Mouse (Mus musculus): ENCODE data around the gene Tril. TPM values are rescaled to one million over a fixed set of nuclear protein-coding genes. Genes with fewer than 3 reads are reported as not detected.

Gene Tril
- total RNA-seq, 2 experiments from 2014 or later, result not detected

DNA sequence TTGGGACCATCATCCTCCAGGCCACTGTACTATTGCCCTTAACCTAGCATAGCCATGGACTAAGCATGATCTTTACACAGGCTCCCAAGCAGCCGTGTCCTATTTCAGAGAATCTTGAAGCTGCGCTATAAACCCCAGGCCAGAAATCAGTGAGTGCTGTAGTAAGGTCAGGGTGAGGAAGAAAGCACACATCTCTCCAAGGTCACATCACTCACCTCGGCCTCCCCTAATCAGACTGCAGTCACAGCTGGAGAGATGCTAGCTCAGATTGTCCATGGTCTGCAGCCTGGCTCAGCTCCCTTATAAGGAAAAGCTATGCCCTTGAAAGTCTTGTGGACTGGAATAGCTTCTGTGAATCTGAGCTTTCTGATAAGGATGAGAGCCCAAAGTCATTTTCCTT, 13.4 kb downstream of the Tril start:
- no peak for ATAC-seq (replicated peaks; ENCODE audit: low FRiP score, poor library complexity, severe bottlenecking)

DNA sequence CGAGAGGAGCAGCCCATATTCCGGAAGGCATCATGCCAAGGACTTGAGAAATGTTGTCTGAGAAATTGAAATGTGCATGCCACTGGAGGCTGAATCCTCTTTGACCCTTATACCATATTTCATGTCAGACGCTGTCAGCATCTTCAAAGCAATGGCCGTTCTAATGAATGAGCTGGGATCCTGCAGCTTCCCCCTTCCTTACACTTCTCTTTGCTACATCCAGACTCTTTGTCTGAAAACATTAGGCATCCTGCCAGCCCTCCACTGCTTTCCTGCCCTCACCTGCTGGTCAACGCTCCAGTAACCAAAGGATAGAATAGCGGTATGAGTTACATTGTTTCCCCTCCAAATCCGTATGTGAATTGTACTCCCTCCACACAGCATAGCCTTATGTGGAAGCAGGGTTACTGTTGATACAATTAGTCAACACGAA, 14.0 kb downstream of the Tril start:
- no peak for ATAC-seq (replicated peaks; ENCODE audit: low FRiP score, poor library complexity, severe bottlenecking)

DNA sequence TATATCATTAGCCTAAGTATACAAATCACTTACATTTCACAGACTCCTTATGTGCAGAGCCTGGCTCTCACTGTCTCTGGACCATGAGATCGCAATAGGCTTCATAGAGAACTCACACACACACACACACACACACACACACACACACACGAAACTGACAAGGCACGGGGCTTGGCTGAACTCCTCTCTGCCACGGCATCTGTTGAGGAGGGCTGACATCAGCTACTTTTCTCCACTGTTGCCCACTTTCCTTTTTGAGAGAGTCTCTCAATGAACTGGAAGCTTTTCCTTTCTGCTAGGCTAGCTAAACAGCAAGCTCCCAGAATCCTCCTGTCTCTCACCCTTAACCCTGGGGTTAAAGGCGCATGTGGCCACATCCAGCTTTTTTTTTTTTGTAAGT, 14.6 kb downstream of the Tril start:
- no peak for ATAC-seq (replicated peaks; ENCODE audit: low FRiP score, poor library complexity, severe bottlenecking)

DNA sequence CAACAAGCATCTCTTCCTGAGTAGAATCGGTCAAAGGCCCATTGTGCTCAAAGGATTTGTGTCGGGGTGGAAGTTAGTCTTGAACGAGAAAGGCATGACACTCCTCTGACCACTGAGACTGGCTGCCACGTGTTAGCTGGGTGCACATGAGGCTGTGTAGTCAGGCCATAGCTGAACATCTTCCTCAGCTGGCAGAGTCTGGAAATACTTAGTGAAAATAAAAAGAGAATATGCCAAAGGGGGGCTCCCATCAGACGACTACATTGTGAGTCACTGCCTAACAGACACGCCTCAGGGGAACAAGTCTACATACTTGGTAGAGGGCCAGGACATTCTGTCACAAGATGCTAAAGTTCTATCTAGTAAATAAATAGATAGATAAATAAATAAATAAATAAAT, 16.5 kb downstream of the Tril start:
- no peak for ATAC-seq (replicated peaks; ENCODE audit: low FRiP score, poor library complexity, severe bottlenecking)

DNA sequence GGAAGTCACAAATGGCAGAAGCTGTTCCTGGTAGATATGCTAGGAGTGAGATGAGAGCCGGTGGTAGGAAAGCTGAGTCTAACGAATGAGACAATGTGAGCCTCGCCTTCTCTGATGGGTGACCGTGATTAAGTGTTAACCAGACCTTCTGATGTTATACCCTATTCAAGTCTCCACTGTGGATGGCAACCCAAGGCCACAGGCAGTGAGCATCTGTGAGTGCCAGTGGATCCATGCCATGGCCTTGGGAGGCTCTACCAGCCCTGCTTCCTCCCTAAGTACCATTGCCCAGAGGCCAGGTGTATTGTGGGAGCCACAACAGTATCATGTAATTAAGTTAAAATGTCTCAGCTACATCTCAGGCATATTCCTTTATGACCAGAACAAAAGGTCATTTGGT, 17.1 kb downstream of the Tril start:
- ATAC-seq (replicated peaks; ENCODE audit: low FRiP score, poor library complexity, severe bottlenecking), result no peak

DNA sequence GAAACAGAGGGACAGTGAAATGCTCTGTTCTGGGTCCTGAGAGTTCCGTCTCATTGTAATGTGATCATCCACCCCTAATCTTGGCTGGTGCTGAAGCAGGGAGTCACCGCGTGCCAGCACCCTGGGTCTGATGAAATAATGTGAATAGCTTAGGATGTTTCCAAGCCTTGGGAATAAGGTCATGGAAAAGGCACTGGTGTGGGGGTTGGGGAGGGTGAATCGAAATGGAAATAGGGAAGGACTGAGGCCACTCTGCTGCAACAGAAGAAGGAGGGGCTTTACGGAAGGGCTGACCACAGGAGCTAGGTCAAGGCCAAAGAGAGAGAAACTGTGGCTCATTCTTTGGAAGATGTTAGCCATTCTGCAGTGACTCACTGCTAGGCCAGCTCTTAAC, 18.7 kb downstream of the Tril start:
- ATAC-seq (replicated peaks; ENCODE audit: low FRiP score, poor library complexity, severe bottlenecking), result no peak

DNA sequence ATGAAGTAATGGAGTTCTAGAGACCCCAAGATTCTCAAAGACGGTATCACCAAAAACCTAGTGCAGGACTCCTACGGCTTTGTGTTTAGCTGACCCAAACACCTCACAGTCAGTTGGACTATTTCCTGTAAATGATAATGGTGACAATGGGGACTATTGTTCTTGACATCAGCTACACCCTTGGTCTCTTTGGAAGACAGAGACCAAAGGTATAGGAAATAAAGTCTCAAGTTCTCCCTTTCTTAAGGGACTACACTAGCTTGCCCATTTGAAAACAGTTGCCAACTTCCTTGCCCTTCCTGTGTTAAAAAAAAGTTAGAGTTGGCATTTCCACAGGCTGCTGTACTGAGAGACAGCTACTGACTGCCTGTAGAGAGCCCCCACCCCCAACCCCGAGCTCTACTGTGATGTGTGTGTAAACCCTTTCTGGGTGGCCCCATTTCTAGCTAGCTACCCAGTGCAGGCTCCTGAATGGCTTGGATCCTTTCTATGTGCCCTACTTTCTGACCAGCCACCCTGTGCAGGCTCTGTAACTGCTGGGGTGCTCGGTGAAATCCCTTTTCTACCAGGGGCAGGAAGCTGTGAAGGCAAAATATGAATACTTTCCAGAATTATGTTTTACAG, 19.2 kb downstream of the Tril start:
- no peak for ATAC-seq (replicated peaks; ENCODE audit: low FRiP score, poor library complexity, severe bottlenecking)

DNA sequence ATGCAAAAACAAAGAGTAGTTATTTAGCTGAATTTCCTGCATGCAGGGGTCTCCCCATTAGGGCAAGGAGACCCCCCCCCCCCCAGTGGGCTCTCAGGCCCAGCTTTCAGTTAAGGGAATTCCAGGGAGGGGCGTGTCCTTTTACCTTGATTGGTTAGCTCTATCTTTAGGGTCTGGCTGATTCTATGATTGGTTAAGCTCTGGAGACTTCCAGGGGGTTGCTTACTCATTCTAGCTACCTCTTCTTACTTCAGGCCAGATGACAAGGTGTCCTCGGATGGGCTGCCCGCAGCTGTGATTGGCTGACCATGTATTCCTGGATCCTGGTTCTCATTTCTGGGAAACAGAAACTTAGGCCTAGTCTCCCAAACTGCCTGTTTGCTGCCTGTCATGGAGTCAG, 21.8 kb downstream of the Tril start:
- ATAC-seq (replicated peaks; ENCODE audit: low FRiP score, poor library complexity, severe bottlenecking), result no peak

DNA sequence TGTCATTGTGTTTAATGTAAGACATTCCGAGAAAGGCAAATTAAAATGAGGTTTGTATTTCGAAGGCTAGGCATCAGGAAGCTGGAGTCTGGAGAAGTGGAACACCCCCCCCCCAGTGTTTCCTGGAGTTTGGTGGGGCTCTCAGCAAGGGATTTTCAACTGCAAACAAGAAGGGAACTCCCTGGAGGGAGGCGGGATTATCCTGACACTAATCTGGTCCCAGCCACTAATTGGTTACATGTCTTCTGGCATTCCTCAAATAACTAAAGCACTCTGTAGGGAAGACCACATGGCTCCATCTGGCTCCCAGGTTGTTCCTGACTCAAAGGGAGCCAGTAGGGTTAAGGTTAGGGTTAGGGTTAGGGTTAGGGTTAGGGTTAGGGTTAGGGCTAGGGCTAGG, 23.8 kb downstream of the Tril start:
- no peak for ATAC-seq (replicated peaks; ENCODE audit: low FRiP score, poor library complexity, severe bottlenecking)

DNA sequence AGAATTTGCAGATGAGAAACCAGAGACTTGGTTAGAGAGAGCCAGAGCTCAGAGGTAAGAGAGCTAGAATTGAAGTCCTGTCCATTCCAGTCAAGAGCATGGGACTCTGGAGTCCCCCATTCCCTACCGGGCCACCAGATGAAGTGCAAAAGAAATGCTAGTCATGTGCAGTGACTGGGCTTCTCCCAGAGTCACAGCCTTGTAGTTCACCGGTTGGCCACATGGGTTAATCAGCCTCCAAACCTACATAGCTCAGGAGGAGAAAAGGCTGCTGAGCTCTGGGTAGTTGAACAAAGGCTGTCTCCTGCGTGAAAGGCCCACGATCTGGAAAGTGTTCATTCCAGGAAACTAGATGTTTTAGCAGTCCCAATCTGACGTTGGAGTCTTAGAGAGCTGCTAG, 24.8 kb downstream of the Tril start:
- no peak for ATAC-seq (replicated peaks; ENCODE audit: low FRiP score, poor library complexity, severe bottlenecking)

DNA sequence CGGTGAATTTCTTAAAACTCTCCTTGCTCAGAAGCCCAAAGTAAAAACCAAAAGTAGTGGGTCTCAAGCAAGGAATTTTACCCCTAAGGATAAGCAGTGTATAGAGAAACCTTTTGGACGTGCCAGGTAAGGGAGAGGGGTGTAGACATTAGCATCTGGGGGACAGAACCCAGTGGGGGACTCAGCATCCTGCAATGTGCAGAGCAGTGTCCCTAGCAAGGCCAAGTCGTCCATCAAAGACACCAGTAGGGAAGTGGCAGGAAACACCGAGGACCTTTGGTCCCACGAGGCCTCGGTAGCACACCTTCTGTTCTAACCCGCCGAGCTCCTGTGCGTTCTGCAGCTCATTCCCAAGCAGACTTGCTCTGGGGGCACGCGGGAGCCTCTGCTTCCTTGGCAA, 25.6 kb downstream of the Tril start:
- ATAC-seq (replicated peaks; ENCODE audit: low FRiP score, poor library complexity, severe bottlenecking), result no peak

DNA sequence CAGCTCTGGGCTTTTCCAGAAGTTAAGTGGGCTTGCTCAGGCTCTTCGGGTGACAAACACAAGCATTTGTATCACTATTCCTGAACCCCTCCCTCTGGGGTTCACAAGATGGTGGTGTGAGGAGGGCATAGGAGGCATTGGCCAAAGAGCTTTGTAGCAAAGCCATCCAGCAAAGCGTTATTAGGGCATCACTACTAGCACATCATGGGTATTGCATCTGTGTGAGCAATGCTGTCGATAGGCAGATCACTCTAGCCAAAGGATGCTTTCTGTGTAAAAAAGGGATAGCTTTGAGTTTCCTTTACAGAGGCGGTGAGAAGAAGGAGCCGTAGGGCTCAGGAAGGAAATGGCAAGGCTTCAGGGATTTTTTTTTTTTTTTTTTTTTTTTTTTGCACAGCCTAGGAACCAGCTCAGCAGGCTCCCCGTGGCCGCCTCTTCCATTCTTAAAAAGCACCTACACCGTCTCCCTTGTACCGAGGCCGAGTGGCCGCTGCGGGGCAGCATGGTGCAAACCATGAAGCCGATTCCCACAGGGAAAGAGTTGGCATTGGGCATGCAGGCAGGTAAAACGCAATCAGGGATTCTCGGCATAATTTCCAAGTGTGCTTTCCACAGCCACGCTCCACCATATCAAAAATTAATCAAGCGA, 26.2 kb downstream of the Tril start:
- no peak for ATAC-seq (replicated peaks; ENCODE audit: low FRiP score, poor library complexity, severe bottlenecking)

DNA sequence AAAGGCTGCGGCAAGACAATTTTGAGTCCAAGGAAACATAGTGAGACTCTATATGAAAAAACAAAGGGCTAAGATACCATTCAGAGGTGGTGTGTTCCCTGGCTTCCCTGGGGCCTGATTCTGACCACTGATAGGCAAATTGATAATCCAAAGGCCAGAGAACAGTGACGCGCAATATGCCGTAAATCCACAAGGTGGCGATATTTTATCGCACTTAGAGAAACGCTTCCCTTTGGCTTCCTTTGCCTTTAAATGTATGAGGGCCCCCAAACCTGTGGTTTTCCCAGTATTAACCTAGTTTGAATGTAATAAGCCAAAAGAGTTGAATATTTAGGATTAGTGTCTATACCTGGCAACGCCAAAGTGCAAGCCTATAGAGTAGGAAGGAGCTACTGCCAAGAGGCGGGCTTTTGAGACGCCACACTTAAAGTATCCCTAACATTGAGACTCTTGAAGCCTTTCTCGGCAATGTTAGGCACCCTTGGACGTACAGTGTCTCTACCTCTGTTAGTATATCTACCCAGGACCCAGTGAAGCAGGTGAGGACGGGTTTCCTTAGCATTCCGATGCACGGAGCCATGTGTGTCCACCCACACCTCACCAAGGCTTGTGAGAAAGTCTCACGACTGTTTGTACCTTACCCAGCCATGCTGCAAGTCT, 37.6 kb downstream of the Tril start:
- ATAC-seq (replicated peaks; ENCODE audit: low FRiP score, poor library complexity, severe bottlenecking), result no peak

DNA sequence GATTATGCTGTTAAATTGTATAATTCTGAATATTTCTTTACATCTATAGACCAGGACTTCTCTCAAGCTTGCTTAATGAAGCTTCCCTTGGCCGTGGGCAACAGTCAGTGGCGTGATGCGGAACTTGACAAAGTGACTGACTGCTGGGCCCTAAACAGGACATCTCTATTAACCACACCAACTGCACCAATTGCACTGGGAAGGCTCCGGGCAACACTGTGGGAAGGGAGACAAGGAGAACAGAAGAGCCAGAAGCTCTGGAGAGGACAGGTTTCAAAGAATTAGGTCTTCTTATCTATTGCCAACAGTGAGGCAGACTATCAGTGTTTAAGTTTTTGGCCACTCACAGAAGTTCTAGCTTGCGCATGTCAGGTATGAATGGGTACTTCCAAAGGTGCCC, 38.4 kb downstream of the Tril start:
- ATAC-seq (replicated peaks; ENCODE audit: low FRiP score, poor library complexity, severe bottlenecking), result no peak

DNA sequence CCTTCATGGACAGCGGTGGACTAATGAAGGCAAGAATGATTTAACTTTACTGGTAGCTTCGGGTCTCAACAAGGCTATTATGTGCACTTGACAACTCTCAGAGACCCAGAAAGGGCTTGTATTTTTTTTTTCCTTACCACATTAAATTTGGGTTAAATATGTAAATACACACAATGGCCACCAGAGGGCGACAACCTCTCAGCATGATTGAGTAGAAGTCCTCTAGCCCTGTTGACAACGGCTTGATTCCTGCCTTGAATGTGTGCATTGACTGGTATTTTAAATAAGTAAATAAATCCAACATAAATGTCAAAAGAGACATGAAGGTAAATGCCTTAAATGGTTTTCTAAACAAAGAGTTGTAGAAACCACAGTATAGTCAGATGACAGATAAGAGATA, 39.5 kb downstream of the Tril start:
- no peak for ATAC-seq (replicated peaks; ENCODE audit: low FRiP score, poor library complexity, severe bottlenecking)

DNA sequence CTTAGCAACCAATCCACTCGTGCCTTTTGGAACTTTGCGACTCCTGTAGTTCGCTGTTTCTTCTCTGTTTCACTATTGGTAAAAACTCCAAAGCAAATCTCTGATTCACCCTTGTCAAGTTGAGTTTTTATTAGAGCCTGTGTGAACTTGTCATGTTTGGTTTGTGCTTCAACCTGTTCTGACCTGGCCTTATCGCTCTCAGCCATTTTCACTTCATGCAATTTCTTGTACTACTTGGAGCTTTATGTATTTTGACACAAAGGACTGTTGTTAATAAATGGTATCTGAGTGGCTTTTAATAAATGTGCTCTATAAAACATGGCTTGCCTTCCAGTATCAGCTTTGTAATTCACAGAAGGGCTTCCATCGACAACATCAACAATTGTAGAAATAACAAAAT, 40.6 kb downstream of the Tril start:
- ATAC-seq (replicated peaks; ENCODE audit: low FRiP score, poor library complexity, severe bottlenecking), result no peak

DNA sequence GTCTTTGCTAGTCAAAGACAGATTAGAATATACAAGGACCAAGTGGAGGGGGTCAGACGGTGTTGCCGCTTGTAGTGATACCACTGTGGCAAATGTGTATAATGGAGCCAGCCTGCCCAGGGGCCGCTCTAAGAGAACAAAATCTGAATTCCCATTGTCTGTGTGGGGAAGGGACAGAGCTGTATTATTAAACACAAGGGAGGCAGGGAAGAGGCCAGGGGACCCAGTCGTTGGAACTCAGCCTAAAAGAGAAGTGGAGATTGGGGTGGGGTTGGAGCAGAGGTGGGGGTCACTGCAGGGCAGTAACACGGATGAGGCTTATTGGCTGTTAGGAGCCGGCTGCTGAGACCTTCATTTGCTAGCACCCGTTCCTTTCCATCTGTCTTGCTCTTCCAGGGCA, 41.1 kb downstream of the Tril start:
- ATAC-seq (replicated peaks; ENCODE audit: low FRiP score, poor library complexity, severe bottlenecking), result no peak

DNA sequence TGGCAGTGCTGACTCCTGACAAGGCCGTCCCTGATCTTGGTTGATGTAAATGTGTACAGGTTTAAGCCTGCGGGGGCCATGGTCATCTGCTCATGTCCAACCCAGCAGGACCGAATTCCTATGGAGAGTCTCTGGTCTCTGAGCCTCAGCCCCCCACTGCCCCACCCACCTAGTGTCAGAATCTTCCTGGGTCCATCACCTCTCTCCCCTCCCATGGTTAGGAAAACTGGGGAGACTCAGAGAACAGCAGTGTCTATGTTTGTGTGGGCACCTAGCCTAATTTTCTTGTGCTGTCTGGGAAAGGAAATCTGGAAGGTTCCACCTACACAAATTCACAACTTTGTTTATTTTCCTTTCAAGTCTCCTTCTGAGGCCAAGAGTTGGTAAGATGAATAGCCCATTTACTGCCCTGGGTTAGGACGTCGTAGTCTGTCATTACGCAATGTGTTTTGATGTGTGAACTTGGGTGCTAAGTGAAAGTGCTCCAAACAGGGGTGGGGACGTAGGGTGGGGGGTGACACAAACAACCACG, 42.1 kb downstream of the Tril start:
- ATAC-seq (replicated peaks; ENCODE audit: low FRiP score, poor library complexity, severe bottlenecking), result no peak

DNA sequence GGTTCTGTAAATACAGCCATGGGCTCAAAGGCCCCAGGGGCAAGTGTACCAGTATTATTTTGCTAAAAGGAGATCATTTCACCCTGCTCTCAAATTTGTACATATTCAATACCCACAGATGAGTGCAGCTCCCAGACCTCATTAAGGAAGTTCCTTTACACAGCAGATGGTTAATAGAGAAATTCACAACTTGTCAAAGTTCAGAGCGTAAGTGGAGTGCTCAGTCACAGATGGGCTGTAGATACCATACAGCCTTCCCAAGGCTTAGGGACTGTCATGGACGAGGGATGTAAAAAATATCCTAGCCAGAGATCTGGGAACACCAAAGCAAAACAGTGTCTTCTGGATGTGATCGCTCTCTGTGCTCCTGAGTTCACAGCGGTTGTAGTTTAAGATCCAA, 52.4 kb downstream of the Tril start:
- ATAC-seq (replicated peaks; ENCODE audit: low FRiP score, poor library complexity, severe bottlenecking), result no peak

DNA sequence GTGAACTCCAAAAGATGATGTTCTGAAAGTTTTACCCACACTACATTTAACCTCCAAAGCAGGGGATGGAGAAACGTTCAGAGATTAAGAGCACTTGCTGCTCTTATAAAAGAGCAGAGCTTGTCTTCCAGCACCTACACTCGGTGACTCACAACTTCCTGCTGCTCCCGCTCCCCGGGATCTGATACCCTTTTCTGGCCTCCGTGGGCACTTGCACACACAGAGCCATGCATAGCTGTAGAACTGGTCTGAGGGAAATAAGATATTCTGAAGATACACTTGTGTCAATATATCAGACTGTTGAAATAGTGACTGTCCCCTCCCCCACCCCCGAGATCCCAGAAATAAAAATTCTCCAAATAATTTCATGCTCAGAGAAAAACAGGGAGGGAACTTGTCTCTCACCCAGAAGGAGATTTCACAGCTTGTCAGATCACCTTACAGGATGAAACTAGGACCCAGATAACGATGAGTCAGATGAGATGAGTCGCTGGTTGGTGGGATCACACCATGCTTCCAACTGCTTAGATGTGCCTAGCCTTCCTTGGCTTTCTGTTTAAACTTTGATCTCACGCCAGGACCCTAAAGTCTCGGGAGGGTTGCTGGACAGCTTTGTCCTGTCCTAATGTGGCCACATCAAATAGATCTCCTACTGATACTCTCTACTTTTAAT, 54.3 kb downstream of the Tril start:
- ATAC-seq (replicated peaks; ENCODE audit: low FRiP score, poor library complexity, severe bottlenecking), result no peak

DNA sequence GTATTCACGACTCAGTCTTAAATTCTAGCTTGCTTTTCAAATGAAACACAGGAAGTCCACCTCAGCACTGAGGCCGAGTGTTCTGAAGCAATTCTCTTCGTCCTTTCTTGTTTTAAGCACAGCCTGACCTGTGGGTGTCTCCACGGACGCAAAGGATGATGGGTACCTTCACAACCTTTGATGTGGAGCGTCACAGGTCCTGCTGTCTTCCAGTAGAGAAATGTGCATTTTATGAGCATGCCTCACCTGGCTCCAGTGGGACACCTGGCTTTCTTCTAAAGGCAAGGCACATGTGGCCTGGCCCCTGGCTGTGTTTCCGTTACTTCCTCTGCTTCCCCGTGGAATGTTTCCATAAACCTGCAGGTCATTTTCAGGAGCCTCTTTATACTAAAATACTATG, 54.9 kb downstream of the Tril start:
- no peak for ATAC-seq (replicated peaks; ENCODE audit: low FRiP score, poor library complexity, severe bottlenecking)

Data from erythroblast, adult 5-6 weeks (primary cell).